Mouse (Mus musculus) liver, postnatal 0 days (tissue): ENCODE results near the gene Snhg11. TPM values are rescaled to one million over a fixed set of nuclear protein-coding genes. Genes with fewer than 3 reads are reported as not detected.

Experiments used
- ATAC-seq: fragments of 200-750 bp; cut with Nextera tagmentation; 2 replicates; pipeline ENCODE4 v1.8.0; 2017; ENCODE audit warnings: mild to moderate bottlenecking, moderate library complexity
- DNase-seq: peaks from one replicate; pipeline ENCODE4 v3.0.0-alpha.2; 2016
- H3K27ac ChIP-seq: fragments of 300-500 bp; sonication (generic); 2 replicates; pipeline ENCODE4 v1.5.1; 2014; ENCODE audit warnings: antibody characterized with exemption, moderate library complexity, mild to moderate bottlenecking, low read depth
- H3K27me3 ChIP-seq: fragments of 300-500 bp; sonication (generic); 2 replicates; pipeline ENCODE4 v1.6.1; 2014; ENCODE audit warnings: low read length, control low read depth, mixed read lengths; ENCODE audit not compliant: insufficient read depth
- H3K36me3 ChIP-seq: fragments of 300-500 bp; sonication (generic); replicated peaks from 2 replicates; pipeline ENCODE4 v1.6.1; 2014; ENCODE audit warnings: mild to moderate bottlenecking, control low read depth, low read length, moderate library complexity, mixed read lengths; ENCODE audit not compliant: insufficient read depth
- H3K4me1 ChIP-seq: fragments of 300-500 bp; sonication (generic); 2 replicates; pipeline ENCODE4 v1.6.1; 2014; ENCODE audit warnings: antibody characterized with exemption, mild to moderate bottlenecking, control low read depth; ENCODE audit not compliant: insufficient read depth
- H3K4me2 ChIP-seq: fragments of 300-500 bp; sonication (generic); 2 replicates; pipeline ENCODE4 v1.6.1; 2014; ENCODE audit warnings: low read depth, mild to moderate bottlenecking, low read length, moderate library complexity, mixed read lengths
- H3K4me3 ChIP-seq: fragments of 300-500 bp; sonication (generic); 2 replicates; pipeline ENCODE4 v1.5.1; 2014; ENCODE audit warnings: low read depth, low read length
- H3K9ac ChIP-seq: fragments of 300-500 bp; sonication (generic); replicated peaks from 2 replicates; pipeline ENCODE4 v1.6.1; 2014; ENCODE audit warnings: mild to moderate bottlenecking, moderate library complexity
- H3K9me3 ChIP-seq: fragments of 300-500 bp; sonication (generic); 2 replicates; pipeline ENCODE4 v1.6.1; 2016; ENCODE audit warnings: mild to moderate bottlenecking, control low read depth, low read length, mixed read lengths
- CTCF ChIP-seq: sonication (generic); IDR thresholded peaks from 2 replicates; pipeline ENCODE4 v1.5.1; 2016; ENCODE audit warnings: antibody characterized with exemption, low read depth
- EP300 ChIP-seq: IDR thresholded peaks from 2 replicates; pipeline ENCODE4 v1.6.1; 2016; ENCODE audit warnings: antibody characterized with exemption, low read depth, mild to moderate bottlenecking
- WGBS: fragments of 180-500 bp; shearing (Covaris S2); extraction: QIAGEN DNeasy Blood & Tissue Kit; methylation state at CpG from one replicate; pipeline ENCODE4 v1.1.7; 2014; ENCODE audit not compliant: insufficient replicate concordance; 5-methylcytosine and 5-hydroxymethylcytosine counted together
- polyA plus RNA-seq: library from polyadenylated mRNA; unstranded; fragments of >200 nt; fragmentation: Nextera tagmentation; extraction: Ambion mirVana; gene quantifications from 2 replicates; pipeline ENCODE4 v1.2.1, GENCODE M21; 2015

Snhg11 gene
- polyA plus RNA-seq, 1 experiment from 2014 or later = 0.28 TPM

DNA sequence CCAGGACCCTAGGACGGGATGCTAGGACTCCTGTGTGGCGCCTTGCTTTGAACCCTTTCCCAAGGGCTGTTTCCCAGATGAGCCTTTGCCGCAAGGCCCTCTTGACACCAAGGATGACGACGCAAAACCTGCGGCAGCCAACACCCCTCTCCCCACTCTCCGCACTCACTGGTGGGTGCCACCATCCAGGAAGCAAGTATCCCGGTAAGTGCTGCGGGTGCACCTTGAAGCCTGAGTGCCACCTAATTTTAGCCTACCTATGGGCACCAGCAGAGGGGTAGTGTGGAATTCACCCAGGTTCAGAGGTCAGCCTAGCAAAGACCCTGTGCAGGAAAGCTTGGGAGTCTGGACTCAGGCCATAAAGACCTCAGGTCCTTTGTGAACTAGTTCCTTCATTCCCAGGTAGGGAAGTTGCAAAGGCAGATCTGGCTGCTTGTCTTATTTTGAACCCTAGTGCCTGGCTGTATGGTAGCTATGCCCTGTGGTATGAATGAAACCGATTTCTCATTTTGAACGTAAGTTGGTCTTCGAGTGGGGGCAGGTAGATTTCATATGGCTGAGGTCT is 767 bp downstream of the Snhg11 start:
- H3K4me2 ChIP-seq = peak overlapping the region; percentile 62; the same call in 1 of the 2 replicates
- ATAC-seq = no peak

DNA sequence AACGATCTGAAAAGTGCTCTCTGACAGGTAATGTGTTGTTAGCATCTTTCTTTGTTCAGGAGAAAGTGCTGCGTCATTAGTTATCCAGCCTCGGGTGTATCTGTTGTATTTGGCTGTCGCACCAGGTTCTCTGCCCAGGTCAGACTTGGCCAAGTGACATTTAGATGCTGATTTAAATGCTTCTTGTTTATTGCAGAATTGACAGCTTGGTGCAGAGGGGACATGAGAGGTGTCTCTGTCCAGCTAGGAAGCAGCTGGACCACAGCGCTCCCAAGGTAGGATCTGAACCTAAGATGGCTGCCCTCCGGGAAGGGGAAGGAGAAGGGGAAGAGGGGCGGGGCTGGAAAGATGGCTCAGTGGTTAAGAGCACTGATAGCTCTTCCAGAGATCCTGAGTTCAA is 1.4 kb downstream of the Snhg11 start:
- ATAC-seq = no peak
- no peak overlapping the region for H3K4me3 ChIP-seq

More for the DNA sequence above, 767 bp downstream of the Snhg11 start:
- no peak for DNase-seq
- Histone ChIP-seq H3K4me3 (no peak overlapping the region), H3K4me1 (peaks cover 9% of the 10 kb centered on the region), H3K27ac (no peak overlapping the region), H3K27me3 (peaks cover 17% of the 10 kb centered on the region), H3K36me3 (no peaks in the 10 kb centered on the region), H3K9me3 (no peaks in the 10 kb centered on the region), H3K9ac (no peak overlapping the region)
- WGBS = 34% methylated on average over 12 of the region's 12 CpGs
- TF ChIP-seq EP300 (no peak), CTCF (no peak)

DNA sequence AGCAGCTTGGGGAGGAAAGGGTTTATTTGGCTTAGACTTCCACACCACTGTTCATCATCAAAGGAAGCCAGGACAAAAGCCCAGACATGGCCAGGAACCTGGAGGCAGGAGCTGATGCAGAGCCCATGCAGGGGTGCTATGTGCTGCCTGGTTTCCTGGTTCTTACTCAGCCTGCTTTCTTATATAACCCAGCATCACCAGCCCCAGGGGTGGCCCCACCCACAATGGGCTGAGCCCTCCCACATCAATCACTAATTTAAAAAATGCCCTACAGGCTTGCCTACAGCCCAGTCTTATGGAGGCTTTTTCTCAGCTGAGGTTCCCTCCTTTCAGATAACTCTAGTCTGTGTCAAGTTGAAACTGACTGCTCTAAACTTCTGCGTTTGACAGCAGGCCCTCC is 2.4 kb downstream of the Snhg11 start:
- Histone ChIP-seq H3K36me3 (no peaks in the 10 kb centered on the region), H3K27ac (no peak overlapping the region), H3K4me2 (no peak overlapping the region), H3K9ac (no peak overlapping the region), H3K9me3 (no peaks in the 10 kb centered on the region), H3K4me1 (peaks cover 6% of the 10 kb centered on the region), H3K27me3 (peaks cover 17% of the 10 kb centered on the region), H3K4me3 (no peak overlapping the region)
- ATAC-seq (no peak), DNase-seq (no peak)
- no peak for TF ChIP-seq CTCF
- no peak for TF ChIP-seq EP300
- WGBS = 75% methylated on average over 1 of the region's 1 CpGs

More for the DNA sequence above, 1.4 kb downstream of the Snhg11 start:
- 62% methylated on average over 7 of the region's 7 CpGs for WGBS
- no peak for DNase-seq
- peaks cover 9% of the 10 kb centered on the region for H3K4me1 ChIP-seq
- TF ChIP-seq CTCF (no peak), EP300 (no peak)
- no peak overlapping the region for H3K9ac ChIP-seq
- no peaks in the 10 kb centered on the region for H3K36me3 ChIP-seq
- H3K27ac ChIP-seq = no peak overlapping the region
- no peak overlapping the region for H3K4me2 ChIP-seq
- H3K27me3 ChIP-seq = peaks cover 17% of the 10 kb centered on the region
- H3K9me3 ChIP-seq = no peaks in the 10 kb centered on the region

DNA sequence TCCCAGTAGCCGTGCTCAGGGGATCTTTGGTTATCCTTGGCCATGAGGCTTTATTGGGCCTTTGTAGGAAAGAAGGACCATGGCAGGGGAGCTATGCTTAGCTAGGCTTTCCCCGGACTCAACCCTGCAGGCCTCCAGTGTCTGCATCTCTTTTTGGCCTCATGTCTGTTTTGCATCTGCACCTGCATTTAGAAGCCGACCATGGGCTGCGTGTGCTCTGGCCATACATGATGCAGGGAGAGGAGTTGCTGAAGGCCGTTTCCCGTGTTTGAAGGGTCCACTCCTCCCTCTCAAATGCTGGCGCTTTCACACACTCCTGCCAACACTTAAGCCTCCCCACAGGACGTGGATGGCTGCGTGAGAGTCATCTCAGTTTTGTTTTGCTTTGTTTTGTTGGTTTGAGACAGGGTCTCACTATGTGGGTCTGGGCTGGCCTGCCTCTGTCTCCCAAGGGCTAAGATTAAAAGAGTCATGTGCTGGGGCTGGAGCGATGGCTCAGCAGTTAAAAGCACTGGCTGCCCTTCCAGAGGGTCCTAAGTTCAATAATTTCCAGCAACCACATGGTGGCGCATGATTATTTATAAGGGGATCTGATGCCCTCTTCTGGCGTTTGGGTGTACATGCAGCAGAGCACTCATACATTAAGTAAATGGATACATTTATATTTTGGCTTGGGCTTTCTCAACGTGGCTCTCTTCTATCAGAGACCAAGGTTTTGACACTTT is 4.1 kb downstream of the Snhg11 start:
- no peak overlapping the region for H3K4me3 ChIP-seq
- peak; percentile 57 for ATAC-seq
- H3K9ac ChIP-seq = no peak overlapping the region
- 44% methylated on average over 13 of the region's 13 CpGs for WGBS
- no peaks in the 10 kb centered on the region for H3K36me3 ChIP-seq
- peaks cover 17% of the 10 kb centered on the region for H3K27me3 ChIP-seq
- H3K9me3 ChIP-seq = no peaks in the 10 kb centered on the region
- peaks cover 6% of the 10 kb centered on the region; the same call in 1 of the 2 replicates for H3K4me1 ChIP-seq
- TF ChIP-seq EP300 (no peak), CTCF (peak; percentile 94)
- no peak overlapping the region for H3K27ac ChIP-seq
- DNase-seq = peak; percentile 57
- no peak overlapping the region for H3K4me2 ChIP-seq

DNA sequence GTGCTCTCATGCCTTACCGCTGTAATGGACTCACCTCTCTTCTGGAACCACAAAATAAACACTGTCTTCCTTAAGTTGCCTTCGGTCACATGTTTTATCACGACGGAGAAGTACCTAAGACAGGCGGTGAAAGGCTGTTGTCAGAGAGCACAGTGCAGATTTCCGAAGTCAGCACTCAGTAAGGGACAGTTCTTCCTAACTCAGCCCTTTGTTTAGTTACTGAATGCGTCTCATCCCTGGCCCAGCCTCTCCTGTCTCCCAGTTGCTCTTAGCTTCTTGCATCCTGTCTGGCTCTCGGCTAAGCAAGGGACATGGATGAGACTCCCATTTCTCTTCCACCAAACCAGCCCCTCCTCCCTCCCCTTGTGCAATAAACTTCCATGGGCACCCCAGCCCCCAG is 10.6 kb downstream of the Snhg11 start:
- WGBS = 36% methylated on average over 8 of the region's 8 CpGs
- H3K27me3 ChIP-seq = no peaks in the 10 kb centered on the region
- TF ChIP-seq CTCF (no peak), EP300 (no peak)
- no peak for DNase-seq
- no peaks in the 10 kb centered on the region; the same call in 1 of the 2 replicates for H3K4me1 ChIP-seq
- H3K27ac ChIP-seq = no peak overlapping the region
- ATAC-seq = no peak; the same call in 1 of the 2 replicates
- no peak overlapping the region for H3K4me2 ChIP-seq
- H3K4me3 ChIP-seq = no peak overlapping the region
- no peaks in the 10 kb centered on the region for H3K9me3 ChIP-seq
- no peaks in the 10 kb centered on the region for H3K36me3 ChIP-seq
- no peak overlapping the region for H3K9ac ChIP-seq

DNA sequence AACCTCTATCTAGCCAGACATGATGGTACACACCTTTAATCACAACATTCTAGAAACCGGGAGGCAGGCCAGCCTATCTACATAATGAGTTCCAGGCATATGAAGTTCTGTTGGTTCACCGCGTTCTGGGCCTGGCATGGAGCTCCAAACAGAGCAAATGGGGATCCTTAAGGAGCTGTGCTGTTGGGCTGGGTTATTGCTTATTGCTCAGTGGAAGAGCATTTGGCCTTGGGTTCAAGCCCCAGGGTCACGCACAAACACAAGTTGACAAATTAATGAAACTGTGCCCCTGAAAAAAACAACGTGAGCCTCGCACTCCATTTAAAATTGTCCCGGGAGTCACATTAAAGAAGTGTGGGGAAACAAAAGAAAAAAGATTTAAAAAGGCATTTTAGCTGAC is 14.0 kb downstream of the Snhg11 start:
- TF ChIP-seq CTCF (no peak), EP300 (no peak)
- H3K9ac ChIP-seq = no peak overlapping the region
- no peaks in the 10 kb centered on the region for H3K27me3 ChIP-seq
- ATAC-seq (no peak), DNase-seq (no peak)
- no peaks in the 10 kb centered on the region for H3K36me3 ChIP-seq
- H3K4me3 ChIP-seq = no peak overlapping the region
- 87% methylated on average over 7 of the region's 7 CpGs for WGBS
- H3K4me1 ChIP-seq = no peaks in the 10 kb centered on the region; the same call in 1 of the 2 replicates
- no peak overlapping the region for H3K4me2 ChIP-seq
- H3K27ac ChIP-seq = no peak overlapping the region
- no peaks in the 10 kb centered on the region for H3K9me3 ChIP-seq
